Mouse (Mus musculus): ENCODE data around the gene Epha7. TPM values are rescaled to one million over a fixed set of nuclear protein-coding genes. Genes with fewer than 3 reads are reported as not detected.
A peak's percentile ranks its signal among the peaks of the same experiment; 100 is the strongest.

Gene Epha7
- polyA plus RNA-seq (2014; fragmentation: Nextera tagmentation; extraction: Ambion mirVana), result 30.9 and 35.9 TPM in 2 replicates

GRCm38 (mm10) chr4:28812691-28813289 is at the start of gene Epha7:
Gene Epha7, plus strand, starts transcription at chr4:28813131.
- DNase-seq (ENCODE audit: low spot score) (peak; percentile 99), ATAC-seq (ENCODE audit: low read depth) (peak; percentile 98)
- peak within 1 kb of the TSS; percentile 88 for H3K9ac ChIP-seq (ENCODE audit: low read depth, low read length)
- no peaks in the 10 kb centered on the region for H3K9me3 ChIP-seq (ENCODE audit: control insufficient read depth, low read length)
- peak within 1 kb of the TSS; percentile 83 for H3K4me2 ChIP-seq (ENCODE audit: low read depth, low read length)
- under 1% methylated on average over 48 of the region's 48 CpGs for WGBS
- no peaks in the 10 kb centered on the region for H3K36me3 ChIP-seq (ENCODE audit: control insufficient read depth, insufficient read depth, low read length)
- H3K4me1 ChIP-seq (ENCODE audit: control insufficient read depth, insufficient read depth, low read length), result 0 out of 2 replicates have a peak, but pooled peaks cover 6% of the 10 kb centered on the region
- peak within 1 kb of the TSS; percentile 95 for H3K27ac ChIP-seq (replicated peaks; ENCODE audit: low read depth, low read length)
- no peaks in the 10 kb centered on the region for H3K27me3 ChIP-seq (replicated peaks; ENCODE audit: control insufficient read depth, insufficient read depth, low read length)
- peak within 1 kb of the TSS; percentile 88 for H3K4me3 ChIP-seq (ENCODE audit: low read depth, low read length)

GRCm38 (mm10) chr4:28783961-28784360 is 29.0 kb upstream of the Epha7 start:
- Histone ChIP-seq H3K9me3 (ENCODE audit: control insufficient read depth, low read length) (no peaks in the 10 kb centered on the region), H3K4me3 (ENCODE audit: low read depth, low read length) (no peak overlapping the region), H3K27me3 (replicated peaks; ENCODE audit: control insufficient read depth, insufficient read depth, low read length) (no peaks in the 10 kb centered on the region), H3K36me3 (ENCODE audit: control insufficient read depth, insufficient read depth, low read length) (no peaks in the 10 kb centered on the region), H3K9ac (ENCODE audit: low read depth, low read length) (no peak overlapping the region), H3K27ac (replicated peaks; ENCODE audit: low read depth, low read length) (no peak overlapping the region), H3K4me1 (ENCODE audit: control insufficient read depth, insufficient read depth, low read length) (no peaks in the 10 kb centered on the region), H3K4me2 (ENCODE audit: low read depth, low read length) (no peak overlapping the region)
- peak; percentile 72 for DNase-seq (ENCODE audit: low spot score)
- 14% methylated on average over 3 of the region's 3 CpGs for WGBS
- ATAC-seq (ENCODE audit: low read depth), result peak; percentile 80

GRCm38 (mm10) chr4:28808800-28809199 is 4.1 kb upstream of the Epha7 start:
- Histone ChIP-seq H3K27ac (replicated peaks; ENCODE audit: low read depth, low read length) (no peak overlapping the region), H3K9ac (ENCODE audit: low read depth, low read length) (no peak overlapping the region), H3K4me1 (ENCODE audit: control insufficient read depth, insufficient read depth, low read length) (0 out of 2 replicates have a peak, but pooled peaks cover 6% of the 10 kb centered on the region), H3K36me3 (ENCODE audit: control insufficient read depth, insufficient read depth, low read length) (no peaks in the 10 kb centered on the region), H3K9me3 (ENCODE audit: control insufficient read depth, low read length) (no peaks in the 10 kb centered on the region), H3K27me3 (replicated peaks; ENCODE audit: control insufficient read depth, insufficient read depth, low read length) (no peaks in the 10 kb centered on the region), H3K4me3 (ENCODE audit: low read depth, low read length) (no peak overlapping the region), H3K4me2 (ENCODE audit: low read depth, low read length) (no peak overlapping the region)
- no peak for ATAC-seq (ENCODE audit: low read depth)
- peak; percentile 50 for DNase-seq (ENCODE audit: low spot score)

GRCm38 (mm10) chr4:28809703-28810102 is 3.2 kb upstream of the Epha7 start:
- WGBS, result 73% methylated on average over 4 of the region's 4 CpGs
- no peaks in the 10 kb centered on the region for H3K27me3 ChIP-seq (replicated peaks; ENCODE audit: control insufficient read depth, insufficient read depth, low read length)
- no peak overlapping the region for H3K4me2 ChIP-seq (ENCODE audit: low read depth, low read length)
- no peaks in the 10 kb centered on the region for H3K36me3 ChIP-seq (ENCODE audit: control insufficient read depth, insufficient read depth, low read length)
- H3K9me3 ChIP-seq (ENCODE audit: control insufficient read depth, low read length), result no peaks in the 10 kb centered on the region
- H3K4me1 ChIP-seq (ENCODE audit: control insufficient read depth, insufficient read depth, low read length), result 0 out of 2 replicates have a peak, but pooled peaks cover 6% of the 10 kb centered on the region
- DNase-seq (ENCODE audit: low spot score), result no peak
- H3K9ac ChIP-seq (ENCODE audit: low read depth, low read length), result no peak overlapping the region
- ATAC-seq (ENCODE audit: low read depth), result no peak
- H3K4me3 ChIP-seq (ENCODE audit: low read depth, low read length), result no peak overlapping the region
- H3K27ac ChIP-seq (replicated peaks; ENCODE audit: low read depth, low read length), result no peak overlapping the region

GRCm38 (mm10) chr4:28813551-28814475 is 882 bp downstream of the Epha7 start:
- peak overlapping the region; percentile 88 for H3K4me3 ChIP-seq (ENCODE audit: low read depth, low read length)
- under 1% methylated on average over 49 of the region's 94 CpGs for WGBS
- H3K4me1 ChIP-seq (ENCODE audit: control insufficient read depth, insufficient read depth, low read length), result 0 out of 2 replicates have a peak, but pooled peaks cover 6% of the 10 kb centered on the region
- peak overlapping the region; percentile 83 for H3K4me2 ChIP-seq (ENCODE audit: low read depth, low read length)
- no peaks in the 10 kb centered on the region for H3K27me3 ChIP-seq (replicated peaks; ENCODE audit: control insufficient read depth, insufficient read depth, low read length)
- peak overlapping the region; percentile 88 for H3K9ac ChIP-seq (ENCODE audit: low read depth, low read length)
- peak; percentile 19 for ATAC-seq (ENCODE audit: low read depth)
- H3K9me3 ChIP-seq (ENCODE audit: control insufficient read depth, low read length), result no peaks in the 10 kb centered on the region
- H3K27ac ChIP-seq (replicated peaks; ENCODE audit: low read depth, low read length), result peak overlapping the region; percentile 95
- DNase-seq (ENCODE audit: low spot score), result peak; percentile 57
- no peaks in the 10 kb centered on the region for H3K36me3 ChIP-seq (ENCODE audit: control insufficient read depth, insufficient read depth, low read length)

- DNase-seq (ENCODE audit: low spot score), result no peak
- WGBS, result 1% methylated on average over 8 of the region's 8 CpGs
- Histone ChIP-seq H3K9me3 (ENCODE audit: control insufficient read depth, low read length) (no peaks in the 10 kb centered on the region), H3K27ac (replicated peaks; ENCODE audit: low read depth, low read length) (peak overlapping the region; percentile 95), H3K36me3 (ENCODE audit: control insufficient read depth, insufficient read depth, low read length) (no peaks in the 10 kb centered on the region), H3K9ac (ENCODE audit: low read depth, low read length) (peak overlapping the region; percentile 88), H3K27me3 (replicated peaks; ENCODE audit: control insufficient read depth, insufficient read depth, low read length) (no peaks in the 10 kb centered on the region), H3K4me1 (ENCODE audit: control insufficient read depth, insufficient read depth, low read length) (0 out of 2 replicates have a peak, but pooled peaks cover 6% of the 10 kb centered on the region), H3K4me2 (ENCODE audit: low read depth, low read length) (peak overlapping the region; percentile 83), H3K4me3 (ENCODE audit: low read depth, low read length) (peak overlapping the region; percentile 88)
- no peak for ATAC-seq (ENCODE audit: low read depth)
Measured at GRCm38 (mm10) chr4:28814476-28814815, 1.5 kb downstream of the Epha7 start.

GRCm38 (mm10) chr4:28814816-28815620 is 2.1 kb downstream of the Epha7 start:
- H3K27ac ChIP-seq (replicated peaks; ENCODE audit: low read depth, low read length), result peak overlapping the region; percentile 95
- H3K4me3 ChIP-seq (ENCODE audit: low read depth, low read length), result peak overlapping the region; percentile 88
- 0% methylated on average over 45 of the region's 72 CpGs for whole genome bisulfite sequencing
- peak overlapping the region; percentile 88 for H3K9ac ChIP-seq (ENCODE audit: low read depth, low read length)
- DNase-seq (ENCODE audit: low spot score) (peak; percentile 91), ATAC-seq (ENCODE audit: low read depth) (peak; percentile 20)
- H3K4me1 ChIP-seq (ENCODE audit: control insufficient read depth, insufficient read depth, low read length), result 0 out of 2 replicates have a peak, but pooled peaks cover 6% of the 10 kb centered on the region
- H3K4me2 ChIP-seq (ENCODE audit: low read depth, low read length), result peak overlapping the region; percentile 83
- H3K9me3 ChIP-seq (ENCODE audit: control insufficient read depth, low read length), result no peaks in the 10 kb centered on the region
- no peaks in the 10 kb centered on the region for H3K36me3 ChIP-seq (ENCODE audit: control insufficient read depth, insufficient read depth, low read length)
- no peaks in the 10 kb centered on the region for H3K27me3 ChIP-seq (replicated peaks; ENCODE audit: control insufficient read depth, insufficient read depth, low read length)

- Histone ChIP-seq H3K4me3 (ENCODE audit: low read depth, low read length) (peak overlapping the region; percentile 88), H3K9me3 (ENCODE audit: control insufficient read depth, low read length) (no peaks in the 10 kb centered on the region), H3K4me2 (ENCODE audit: low read depth, low read length) (peak overlapping the region; percentile 83), H3K36me3 (ENCODE audit: control insufficient read depth, insufficient read depth, low read length) (no peaks in the 10 kb centered on the region), H3K9ac (ENCODE audit: low read depth, low read length) (peak overlapping the region; percentile 88), H3K27ac (replicated peaks; ENCODE audit: low read depth, low read length) (peak overlapping the region; percentile 95), H3K27me3 (replicated peaks; ENCODE audit: control insufficient read depth, insufficient read depth, low read length) (no peaks in the 10 kb centered on the region), H3K4me1 (ENCODE audit: control insufficient read depth, insufficient read depth, low read length) (0 out of 2 replicates have a peak, but pooled peaks cover 6% of the 10 kb centered on the region)
- WGBS, result 0% methylated on average over 14 of the region's 15 CpGs
- ATAC-seq (ENCODE audit: low read depth) (no peak), DNase-seq (ENCODE audit: low spot score) (no peak)
Measured at GRCm38 (mm10) chr4:28815621-28815920, 2.6 kb downstream of the Epha7 start.

Data from embryonic facial prominence, embryonic 14.5 days (tissue).